Mouse (Mus musculus): ENCODE measurements around the gene Pofut2.
"Not testable (repeated sequence)": the region's sequence is repeated elsewhere in the genome, so short reads cannot be mapped to it uniquely, and the experiment has no call there.

Gene Pofut2

DNA sequence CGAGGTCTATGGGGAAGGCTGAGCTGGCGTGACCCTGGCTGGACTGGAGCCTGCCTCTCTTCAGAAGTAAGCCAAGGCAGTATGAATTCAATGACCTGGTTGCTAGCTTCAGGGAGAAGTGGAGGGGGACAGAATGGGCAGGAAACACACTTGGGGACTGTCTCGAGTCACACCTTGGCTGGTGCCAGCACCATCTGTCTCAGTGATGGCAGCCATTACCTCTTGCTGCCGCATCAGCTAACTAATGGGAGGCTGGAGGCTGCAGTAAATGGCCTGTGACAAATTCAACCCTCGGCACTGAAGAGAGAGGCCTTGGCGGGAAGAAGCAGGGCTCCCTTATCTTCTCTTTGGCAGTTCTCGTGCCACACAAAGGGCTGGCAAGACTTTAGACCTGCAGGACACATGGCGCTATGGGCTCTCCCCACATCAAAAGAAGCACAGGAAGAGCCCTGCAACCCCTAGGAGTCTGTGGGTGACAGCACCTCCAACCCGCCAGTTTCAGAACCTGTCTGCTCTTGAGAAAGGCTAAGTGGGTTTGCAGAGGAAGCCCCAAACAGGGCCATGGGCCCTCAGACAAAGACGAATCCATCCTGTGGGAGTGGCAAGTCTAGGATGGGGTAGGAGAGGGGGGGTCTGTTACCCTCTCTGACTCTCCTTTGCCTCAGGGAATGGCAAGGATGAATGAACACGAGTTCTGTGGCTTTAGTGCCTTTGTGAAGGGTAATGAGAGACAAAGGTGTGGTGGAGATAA lies 14.1 kb downstream of the Pofut2 start:
- DNase-seq = no peak

DNA sequence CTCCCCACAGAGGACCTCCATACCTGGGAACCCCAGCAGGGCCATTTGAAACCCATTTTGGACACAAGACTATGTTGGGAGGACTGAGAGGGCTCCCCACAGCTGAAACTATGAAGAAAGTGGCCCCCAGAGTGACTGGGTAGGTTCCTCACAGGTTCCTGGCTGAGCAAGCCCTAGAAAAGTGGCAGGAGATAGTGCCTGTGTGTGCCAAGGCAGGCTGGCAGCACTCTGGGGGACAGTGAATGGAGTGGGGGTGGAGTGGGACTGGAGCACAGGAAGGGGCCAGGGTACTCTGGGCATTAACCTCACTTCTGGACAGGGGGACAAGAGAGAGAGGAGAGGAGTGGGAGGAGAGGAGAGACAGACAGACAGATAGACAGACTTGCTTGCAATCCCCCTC lies 14.8 kb downstream of the Pofut2 start:
- no peak for DNase-seq

DNA sequence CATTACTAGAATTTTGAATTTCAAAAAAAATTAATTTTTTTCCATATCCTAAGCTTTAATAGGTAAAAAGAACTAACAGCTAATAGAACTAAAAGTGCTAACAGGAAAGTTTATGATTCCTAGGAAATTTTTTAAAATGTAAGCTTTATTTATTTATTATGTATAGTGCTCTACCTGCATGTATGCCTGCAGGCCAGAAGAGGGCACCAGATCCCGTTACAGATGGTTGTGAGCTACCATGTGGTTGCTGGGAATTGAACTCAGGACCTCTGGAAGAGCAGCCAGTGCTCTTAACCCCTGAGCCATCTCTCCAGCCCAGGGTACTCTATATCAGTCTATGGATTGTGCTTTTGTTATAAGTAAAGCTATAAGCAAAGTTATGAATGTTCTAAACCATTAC lies 23.1 kb downstream of the Pofut2 start:
- not testable (repeated sequence) for DNase-seq

DNA sequence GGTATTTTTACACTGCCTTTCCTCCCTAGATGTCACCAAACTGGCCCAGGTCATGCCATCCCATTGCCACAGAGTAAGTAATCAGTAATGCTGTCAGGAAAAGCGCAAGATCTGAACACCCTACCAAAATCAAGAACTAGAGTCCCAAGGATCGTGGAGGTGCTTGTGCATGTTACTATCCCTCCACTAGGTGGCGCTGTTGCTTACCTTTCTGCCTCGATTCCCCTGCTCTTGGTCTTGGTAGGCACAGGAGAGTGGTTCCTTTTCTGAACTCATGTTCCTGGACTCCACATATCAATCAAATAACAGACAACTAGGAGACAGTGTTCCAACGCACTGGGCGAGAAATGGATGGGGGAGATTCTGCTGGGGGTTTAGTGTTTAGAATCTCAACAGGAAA lies 23.8 kb downstream of the Pofut2 start:
- DNase-seq = peak; percentile 78

GRCm38 (mm10) chr10:77284832-77285231 lies 25.8 kb downstream of the Pofut2 start:
- no peak for DNase-seq

GRCm38 (mm10) chr10:77287626-77288025 lies 28.6 kb downstream of the Pofut2 start:
- no peak for DNase-seq

GRCm38 (mm10) chr10:77288639-77289195 lies 29.7 kb downstream of the Pofut2 start:
- no peak for DNase-seq

DNA sequence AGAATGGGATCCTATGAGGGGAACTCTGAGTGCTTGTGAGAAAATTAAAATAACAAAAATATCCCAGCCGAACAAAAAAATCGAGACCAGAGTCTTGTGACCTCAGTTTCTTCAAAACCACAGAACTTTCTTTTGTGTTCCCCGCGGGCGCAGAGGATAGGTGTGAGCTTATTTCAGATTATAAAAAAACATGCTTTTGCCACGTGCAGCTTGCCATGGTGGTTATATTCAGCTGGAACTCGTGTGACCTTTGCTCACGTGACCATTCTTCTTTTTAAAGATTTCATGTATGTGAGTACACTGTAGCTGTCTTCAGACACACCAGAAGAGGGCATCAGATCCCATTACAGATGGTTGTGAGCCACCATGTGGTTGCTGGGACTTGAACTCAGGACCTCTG lies 30.5 kb downstream of the Pofut2 start:
- no peak for DNase-seq

- no peak for DNase-seq
Observed at GRCm38 (mm10) chr10:77290624-77291366, 31.8 kb downstream of the Pofut2 start.

DNA sequence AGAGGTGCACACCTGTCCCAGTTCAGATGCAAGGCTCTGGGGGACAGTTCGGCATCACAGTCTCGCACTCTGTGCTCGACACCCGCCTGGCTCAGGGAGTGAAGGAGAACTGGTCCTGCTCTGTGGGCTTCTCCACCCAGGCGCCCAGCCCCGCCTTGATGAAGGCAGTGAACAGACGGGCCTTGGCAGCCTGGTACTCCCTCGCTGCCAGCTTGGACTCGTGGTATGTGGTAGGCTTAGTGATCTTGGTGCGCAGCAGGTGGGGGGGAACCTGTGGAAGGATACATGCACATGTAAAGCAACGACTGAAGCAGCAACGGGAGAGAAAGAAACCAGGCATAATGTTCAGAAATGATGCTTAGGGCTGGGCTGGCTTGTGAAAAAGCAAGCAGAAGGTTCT lies 35.7 kb downstream of the Pofut2 start:
- no peak for DNase-seq

GRCm38 (mm10) chr10:77298621-77299020 lies 39.6 kb downstream of the Pofut2 start:
- no peak for DNase-seq

- DNase-seq = no peak
Observed at GRCm38 (mm10) chr10:77299194-77299593, 40.2 kb downstream of the Pofut2 start.

GRCm38 (mm10) chr10:77300237-77300933 lies 41.4 kb downstream of the Pofut2 start:
- DNase-seq = no peak

- no peak for DNase-seq
Observed at GRCm38 (mm10) chr10:77300934-77301297, 41.9 kb downstream of the Pofut2 start.

- no peak for DNase-seq
Observed at GRCm38 (mm10) chr10:77304362-77304761, 45.3 kb downstream of the Pofut2 start.

- DNase-seq = no peak
Observed at GRCm38 (mm10) chr10:77304840-77305533, 46.0 kb downstream of the Pofut2 start.

GRCm38 (mm10) chr10:77305766-77306165 lies 46.7 kb downstream of the Pofut2 start:
- no peak for DNase-seq

- DNase-seq = no peak
Observed at GRCm38 (mm10) chr10:77308978-77309377, 50.0 kb downstream of the Pofut2 start.

DNA sequence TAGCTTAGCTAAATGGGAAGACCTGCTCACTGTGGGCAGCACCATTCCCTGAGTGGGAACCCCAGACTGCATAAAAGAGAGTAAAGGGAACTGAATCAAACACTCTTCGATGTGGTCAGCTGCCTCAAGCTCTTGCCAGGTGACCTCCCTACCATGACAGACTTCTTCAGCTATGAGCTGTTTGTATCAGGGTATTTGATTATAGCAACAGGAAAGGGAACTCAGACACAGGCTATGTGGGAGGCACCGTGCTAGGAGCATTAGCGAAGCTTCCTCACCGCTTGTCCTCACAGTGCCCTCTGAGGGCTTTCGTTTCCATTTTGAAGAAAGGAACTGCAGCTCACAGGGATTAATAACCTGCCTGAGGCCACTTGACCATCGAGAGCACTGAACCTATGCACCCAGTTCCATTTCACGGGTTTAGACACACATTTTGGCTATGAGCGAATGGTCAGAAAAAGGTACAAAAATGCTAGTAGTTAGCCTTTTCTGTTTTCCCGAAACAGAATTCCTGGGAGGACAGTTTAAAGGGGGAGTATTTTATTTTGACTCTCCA lies 55.8 kb downstream of the Pofut2 start:
- DNase-seq = peak; percentile 6

DNA sequence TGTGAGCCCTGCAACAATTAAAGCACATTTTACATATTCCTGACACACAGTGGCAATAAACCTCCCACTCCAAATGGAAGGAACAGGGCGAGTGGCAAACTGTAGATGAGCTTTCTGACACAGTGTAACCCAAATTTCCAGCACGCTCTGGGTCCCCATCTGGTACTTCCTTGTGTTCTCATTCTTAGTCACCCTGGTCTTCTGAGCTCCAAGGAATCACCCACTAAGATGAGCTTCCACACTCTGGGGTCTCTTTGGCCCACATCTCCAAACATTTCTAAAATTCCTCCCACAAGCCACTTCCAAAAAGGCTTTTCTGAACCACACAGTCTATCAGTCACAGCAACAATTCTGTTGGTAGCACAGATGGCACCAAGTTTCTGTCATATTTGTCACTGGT lies 56.7 kb downstream of the Pofut2 start:
- DNase-seq = no peak
